Mouse (Mus musculus) megakaryocyte-erythroid progenitor cell, adult 5 weeks (primary cell): ENCODE results near the gene Lsm6. TPM values are rescaled to one million over a fixed set of nuclear protein-coding genes. Genes with fewer than 3 reads are reported as not detected.

Experiments used
- polyA plus RNA-seq: library from polyadenylated mRNA; stranded (reverse); fragments of >175 nt; gene quantifications from 2 replicates; pipeline ENCODE4 v1.2.3, GENCODE M21; 2012

The Lsm6 gene
- polyA plus RNA-seq: 3.3 and 4.2 TPM in 2 replicates

DNA sequence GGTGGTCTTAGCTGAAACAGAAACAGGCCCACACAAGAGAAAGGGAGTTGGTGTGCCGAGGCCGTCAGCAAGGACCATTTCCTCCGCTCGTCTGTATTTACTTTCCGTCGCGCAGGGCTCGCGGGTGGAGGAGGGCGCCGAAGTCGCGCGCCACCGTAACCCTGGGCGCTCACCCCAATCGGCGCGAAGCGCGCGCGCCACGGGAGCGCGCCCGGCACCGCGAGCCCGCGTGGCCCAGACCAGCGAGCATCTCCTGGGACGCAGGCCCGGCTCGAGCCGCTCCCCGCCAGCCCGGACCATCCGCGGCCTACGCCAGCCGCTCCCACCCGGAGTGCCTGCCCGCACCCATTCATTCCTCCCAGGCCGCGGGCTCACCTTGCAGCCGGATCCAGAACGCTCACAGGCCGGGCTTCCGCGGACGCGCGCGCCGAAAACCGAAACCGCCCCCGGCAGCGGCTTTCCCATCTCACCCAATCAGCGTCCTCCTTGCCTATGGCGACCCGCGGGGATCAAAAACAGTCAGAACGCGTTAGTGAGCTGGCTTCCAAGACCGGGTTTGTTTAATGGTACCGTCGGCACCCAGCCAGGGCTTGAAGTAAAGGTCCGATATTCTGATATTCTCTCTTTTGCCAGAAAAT, at the start of gene Lsm6:
Gene Lsm6, minus strand, starts transcription at position 468 of the 638 bp plus-strand sequence.

Other genes starting within 250 kb of the Lsm6 start
- gene Zfp827, start 207.3 kb upstream of the Lsm6 start, polyA plus RNA-seq: 0.55 and 0.69 TPM in 2 replicates